Mouse (Mus musculus) stomach, embryonic 16.5 days (tissue): Measurements from ENCODE around the gene Ralbp1. TPM values are rescaled to one million over a fixed set of nuclear protein-coding genes. Genes with fewer than 3 reads are reported as not detected.
A peak's percentile ranks its signal among the peaks of the same experiment; 100 is the strongest.

ENCODE experiments used
- ATAC-seq: fragments of 200-750 bp; cut with Nextera tagmentation; 2 replicates; pipeline ENCODE4 v1.8.0; 2017; ENCODE audit warnings: moderate number of reproducible peaks, moderate TSS enrichment; ENCODE audit not compliant: insufficient read depth, low FRiP score
- H3K27ac ChIP-seq: fragments of 300-500 bp; sonication (generic); 2 replicates; pipeline ENCODE4 v1.5.1; 2014; ENCODE audit warnings: low read length
- H3K27me3 ChIP-seq: fragments of 300-500 bp; sonication (generic); 2 replicates; pipeline ENCODE4 v1.6.1; 2014; ENCODE audit warnings: low read length, control low read depth, mixed read lengths; ENCODE audit not compliant: control insufficient read depth, insufficient read depth
- H3K36me3 ChIP-seq: fragments of 300-500 bp; sonication (generic); 2 replicates; pipeline ENCODE4 v1.6.1; 2014; ENCODE audit warnings: low read length; ENCODE audit not compliant: control insufficient read depth, insufficient read depth
- H3K4me1 ChIP-seq: fragments of 300-500 bp; sonication (generic); 2 replicates; pipeline ENCODE4 v1.6.1; 2014; ENCODE audit warnings: low read length, control low read depth, mixed read lengths; ENCODE audit not compliant: control insufficient read depth, insufficient read depth
- H3K4me2 ChIP-seq: fragments of 300-500 bp; sonication (generic); 2 replicates; pipeline ENCODE4 v1.6.1; 2014; ENCODE audit warnings: low read depth, low read length, mixed read lengths
- H3K4me3 ChIP-seq: fragments of 300-500 bp; sonication (generic); replicated peaks from 2 replicates; pipeline ENCODE4 v1.5.1; 2014; ENCODE audit warnings: mild to moderate bottlenecking, low read length
- H3K9ac ChIP-seq: fragments of 300-500 bp; sonication (generic); 2 replicates; pipeline ENCODE4 v1.6.1; 2014; ENCODE audit warnings: low read length
- H3K9me3 ChIP-seq: fragments of 300-500 bp; sonication (generic); replicated peaks from 2 replicates; pipeline ENCODE4 v1.6.1; 2016; ENCODE audit warnings: low read length, control low read depth; ENCODE audit not compliant: control insufficient read depth
- WGBS: fragments of 180-500 bp; shearing (Covaris S2); extraction: QIAGEN DNeasy Blood & Tissue Kit; methylation state at CpG from one replicate; pipeline ENCODE4 v1.1.7; 2014; 5-methylcytosine and 5-hydroxymethylcytosine counted together
- polyA plus RNA-seq: library from polyadenylated mRNA; unstranded; fragments of >200 nt; fragmentation: Nextera tagmentation; extraction: Ambion mirVana; gene quantifications from 2 replicates; pipeline ENCODE4 v1.2.1, GENCODE M21; 2015

Ralbp1 gene
- polyA plus RNA-seq, 1 experiment from 2014 or later: 87.0 TPM

DNA sequence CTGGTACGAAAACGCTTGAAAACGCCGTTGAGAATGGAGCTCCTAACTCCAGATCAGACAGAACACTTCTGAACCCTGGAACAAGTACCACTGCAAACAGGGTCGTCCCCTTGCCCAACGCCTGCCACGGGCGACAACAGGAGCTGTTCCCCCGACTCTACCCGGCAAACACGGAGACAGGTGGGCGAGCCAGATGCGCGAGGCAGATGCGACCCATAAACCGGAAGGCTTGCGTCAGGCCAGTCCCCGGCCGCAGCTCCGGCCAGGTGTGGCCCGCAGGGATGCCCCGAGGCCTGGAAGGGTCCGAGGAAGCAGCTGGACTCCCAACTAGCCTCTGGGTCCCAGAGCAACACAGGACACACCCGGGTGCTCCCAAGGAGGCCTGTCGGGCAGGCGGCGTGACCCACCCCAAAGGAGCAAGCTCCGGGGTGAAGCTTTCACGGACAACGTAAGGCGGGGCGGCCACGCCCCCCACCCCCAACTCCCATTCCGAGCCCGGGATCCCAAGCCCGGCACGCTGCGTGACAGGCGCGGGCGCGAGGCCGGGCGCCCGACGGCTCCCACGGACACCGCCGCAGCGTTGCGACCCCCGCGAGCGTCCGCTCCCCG lies 1.4 kb downstream of the Ralbp1 start:
- H3K9ac ChIP-seq: peak overlapping the region; percentile 92
- peak; percentile 12 for ATAC-seq
- under 1% methylated on average over 56 of the region's 56 CpGs for WGBS
- H3K27ac ChIP-seq: peak overlapping the region; percentile 99
- H3K4me1 ChIP-seq: peaks cover 23% of the 10 kb centered on the region
- peak overlapping the region; percentile 92 for H3K4me3 ChIP-seq
- H3K9me3 ChIP-seq: no peaks in the 10 kb centered on the region
- H3K4me2 ChIP-seq: peak overlapping the region; percentile 82
- no peaks in the 10 kb centered on the region for H3K36me3 ChIP-seq
- no peaks in the 10 kb centered on the region for H3K27me3 ChIP-seq

DNA sequence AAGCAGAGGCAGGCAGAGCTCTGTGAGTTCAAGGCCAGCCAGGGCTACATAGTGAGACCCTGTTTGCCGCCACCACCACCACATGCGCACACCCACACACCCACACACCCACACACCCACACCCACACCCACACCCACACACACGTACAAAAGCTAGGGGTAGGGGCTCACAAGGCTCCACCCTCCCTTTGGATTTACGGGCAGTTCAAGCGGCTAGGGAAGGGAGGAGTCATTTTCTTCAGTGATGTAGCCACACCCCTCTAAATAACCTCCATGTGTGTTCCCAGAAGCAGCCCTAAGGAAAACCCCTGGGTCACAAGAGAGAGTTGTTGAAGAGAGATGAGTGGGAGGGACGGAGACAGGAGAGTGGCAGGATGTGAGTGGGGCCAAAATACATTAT lies 8.6 kb downstream of the Ralbp1 start:
- H3K27ac ChIP-seq: no peak overlapping the region
- 61% methylated on average over 6 of the region's 6 CpGs for WGBS
- no peak overlapping the region for H3K4me2 ChIP-seq
- H3K4me3 ChIP-seq: no peak overlapping the region
- no peak overlapping the region for H3K9ac ChIP-seq
- H3K9me3 ChIP-seq: no peaks in the 10 kb centered on the region
- H3K36me3 ChIP-seq: no peaks in the 10 kb centered on the region; the same call in 1 of the 2 replicates
- peak; percentile 49; the same call in 1 of the 2 replicates for ATAC-seq
- H3K4me1 ChIP-seq: peaks cover 9% of the 10 kb centered on the region
- H3K27me3 ChIP-seq: no peaks in the 10 kb centered on the region

DNA sequence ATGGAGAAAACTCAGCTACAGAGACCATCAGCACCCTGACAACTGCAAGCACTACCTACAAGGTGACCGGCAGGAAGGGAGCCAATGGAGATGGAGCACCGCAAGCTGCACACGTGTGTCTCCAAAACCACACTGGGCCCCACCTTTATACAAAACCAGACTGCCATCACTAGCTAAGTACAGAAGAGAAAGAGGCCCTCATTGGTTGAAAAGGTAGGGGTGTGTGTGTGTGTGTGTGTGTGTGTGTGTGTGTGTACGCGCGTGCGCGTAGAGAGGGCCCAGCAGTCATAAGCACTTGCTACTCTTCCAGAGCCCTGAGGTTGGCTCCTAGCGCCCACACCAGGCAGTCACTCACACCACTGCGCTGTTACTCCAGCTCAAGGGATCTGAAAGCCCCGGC lies 11.8 kb downstream of the Ralbp1 start:
- Histone ChIP-seq H3K36me3 (no peaks in the 10 kb centered on the region; the same call in 1 of the 2 replicates), H3K9ac (no peak overlapping the region), H3K27ac (no peak overlapping the region), H3K27me3 (no peaks in the 10 kb centered on the region), H3K4me1 (peaks cover 12% of the 10 kb centered on the region), H3K4me2 (no peak overlapping the region), H3K9me3 (no peaks in the 10 kb centered on the region), H3K4me3 (no peak overlapping the region)
- ATAC-seq: no peak
- 90% methylated on average over 11 of the region's 11 CpGs for WGBS

GRCm38 (mm10) chr17:65873156-65873555 lies 12.4 kb downstream of the Ralbp1 start:
- Histone ChIP-seq H3K4me2 (no peak overlapping the region), H3K36me3 (no peaks in the 10 kb centered on the region; the same call in 1 of the 2 replicates), H3K4me1 (peaks cover 12% of the 10 kb centered on the region), H3K9me3 (no peaks in the 10 kb centered on the region), H3K27ac (no peak overlapping the region), H3K9ac (no peak overlapping the region), H3K4me3 (no peak overlapping the region), H3K27me3 (no peaks in the 10 kb centered on the region)
- WGBS: 73% methylated on average over 4 of the region's 4 CpGs
- ATAC-seq: no peak

GRCm38 (mm10) chr17:65872652-65873051 lies 12.9 kb downstream of the Ralbp1 start:
- H3K4me3 ChIP-seq: no peak overlapping the region
- 50% methylated on average over 6 of the region's 6 CpGs for WGBS
- H3K36me3 ChIP-seq: no peaks in the 10 kb centered on the region; the same call in 1 of the 2 replicates
- no peak overlapping the region for H3K4me2 ChIP-seq
- H3K9ac ChIP-seq: no peak overlapping the region; the same call in 1 of the 2 replicates
- peaks cover 12% of the 10 kb centered on the region for H3K4me1 ChIP-seq
- no peaks in the 10 kb centered on the region for H3K27me3 ChIP-seq
- H3K9me3 ChIP-seq: no peaks in the 10 kb centered on the region
- no peak overlapping the region for H3K27ac ChIP-seq
- peak; percentile 45; the same call in 1 of the 2 replicates for ATAC-seq

GRCm38 (mm10) chr17:65872051-65872450 lies 13.5 kb downstream of the Ralbp1 start:
- Histone ChIP-seq H3K4me1 (peaks cover 12% of the 10 kb centered on the region), H3K27ac (no peak overlapping the region), H3K9ac (no peak overlapping the region; the same call in 1 of the 2 replicates), H3K36me3 (no peaks in the 10 kb centered on the region), H3K4me3 (no peak overlapping the region), H3K4me2 (no peak overlapping the region), H3K27me3 (no peaks in the 10 kb centered on the region), H3K9me3 (no peaks in the 10 kb centered on the region)
- ATAC-seq: no peak
- 57% methylated on average over 6 of the region's 6 CpGs for WGBS

DNA sequence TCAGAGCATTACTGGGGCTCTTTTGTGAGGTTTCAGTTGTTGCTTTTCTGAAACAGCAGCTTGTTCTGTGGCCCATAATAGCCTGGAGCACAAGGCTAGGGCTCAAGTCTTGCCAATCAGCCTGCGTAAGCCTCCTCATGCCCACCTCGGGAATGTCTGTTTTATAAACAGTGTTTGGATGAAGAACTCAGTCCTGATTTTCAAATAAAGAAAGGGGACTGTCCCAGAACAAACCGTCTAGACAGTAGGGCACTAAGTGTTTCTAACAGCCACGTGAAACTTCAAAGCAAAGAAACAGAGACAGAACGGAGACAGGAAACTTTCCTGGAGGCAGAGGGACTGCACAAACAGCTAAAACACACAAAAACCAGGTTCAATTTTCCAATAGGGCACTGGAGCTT lies 14.0 kb downstream of the Ralbp1 start:
- Histone ChIP-seq H3K36me3 (no peaks in the 10 kb centered on the region), H3K9ac (no peak overlapping the region), H3K4me1 (peaks cover 12% of the 10 kb centered on the region), H3K27me3 (no peaks in the 10 kb centered on the region), H3K4me3 (no peak overlapping the region), H3K9me3 (no peaks in the 10 kb centered on the region), H3K4me2 (no peak overlapping the region), H3K27ac (0 out of 2 replicates have a peak overlapping the region, but pooled peaks have one; percentile 1)
- ATAC-seq: no peak
- WGBS: 31% methylated on average over 5 of the region's 5 CpGs

GRCm38 (mm10) chr17:65870146-65870545 lies 15.5 kb downstream of the Ralbp1 start:
- H3K4me3 ChIP-seq: no peak overlapping the region
- H3K27me3 ChIP-seq: no peaks in the 10 kb centered on the region
- 39% methylated on average over 4 of the region's 4 CpGs for WGBS
- no peaks in the 10 kb centered on the region for H3K9me3 ChIP-seq
- no peak overlapping the region for H3K9ac ChIP-seq
- H3K36me3 ChIP-seq: no peaks in the 10 kb centered on the region
- no peak for ATAC-seq
- H3K27ac ChIP-seq: no peak overlapping the region
- peaks cover 13% of the 10 kb centered on the region for H3K4me1 ChIP-seq
- H3K4me2 ChIP-seq: no peak overlapping the region

DNA sequence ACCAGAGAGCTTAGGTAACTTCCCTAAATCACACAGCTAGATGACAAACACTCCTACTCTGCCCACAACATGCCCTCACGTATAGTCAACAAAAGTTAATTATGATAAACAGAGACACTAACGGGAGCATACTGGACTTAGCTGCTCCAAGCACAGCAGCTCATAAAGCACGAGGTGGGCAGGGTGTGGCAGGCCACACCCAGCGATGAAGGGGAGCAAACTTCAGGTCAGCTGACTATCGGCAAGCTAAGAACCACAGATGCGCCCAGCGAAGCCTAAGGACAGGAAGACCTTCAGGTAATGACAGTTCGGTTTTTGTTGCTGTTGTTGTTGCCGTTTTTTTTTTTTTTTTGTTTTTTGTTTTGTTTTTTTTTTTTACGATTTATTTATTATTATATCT lies 15.9 kb downstream of the Ralbp1 start:
- no peak overlapping the region for H3K4me3 ChIP-seq
- H3K9me3 ChIP-seq: no peaks in the 10 kb centered on the region
- H3K4me2 ChIP-seq: no peak overlapping the region
- no peak overlapping the region for H3K9ac ChIP-seq
- WGBS: 85% methylated on average over 10 of the region's 10 CpGs
- H3K27ac ChIP-seq: no peak overlapping the region
- H3K27me3 ChIP-seq: no peaks in the 10 kb centered on the region
- peaks cover 16% of the 10 kb centered on the region for H3K4me1 ChIP-seq
- H3K36me3 ChIP-seq: no peaks in the 10 kb centered on the region
- ATAC-seq: no peak
